Mouse (Mus musculus) ES-Bruce4 (cell line): ENCODE results near the gene Tnfrsf4.

Source experiments
- CTCF ChIP-seq: IDR thresholded peaks from one replicate; pipeline ENCODE4 v1.8.1; 2011; ENCODE audit warnings: low read depth, low read length
- POLR2A ChIP-seq: IDR thresholded peaks from one replicate; pipeline ENCODE4 v1.8.1; 2011; ENCODE audit warnings: low read length; ENCODE audit not compliant: insufficient read depth

GRCm38 (mm10) chr4:156004109-156004508 lies 9.5 kb upstream of the Tnfrsf4 start:
- TF ChIP-seq CTCF (no peak), POLR2A (no peak)
